Mouse (Mus musculus): ENCODE measurements around the gene Ccs. TPM values are rescaled to one million over a fixed set of nuclear protein-coding genes. Genes with fewer than 3 reads are reported as not detected.
A peak's percentile ranks its signal among the peaks of the same experiment; 100 is the strongest.
"Not testable (repeated sequence)": the region's sequence is repeated elsewhere in the genome, so short reads cannot be mapped to it uniquely, and the experiment has no call there.

Ccs gene
- total and polyA plus RNA-seq, 2 experiments from 2014 or later, result 41.8 to 58.6 TPM

GRCm38 (mm10) chr19:4876755-4877154 lies 37.6 kb upstream of the Ccs start:
- Histone ChIP-seq H3K36me3 (replicated peaks; ENCODE audit: control insufficient read depth, insufficient read depth, low read length) (no peaks in the 10 kb centered on the region), H3K27me3 (ENCODE audit: control insufficient read depth, insufficient read depth, low read length) (0 out of 2 replicates have a peak, but pooled peaks cover 4% of the 10 kb centered on the region), H3K4me2 (ENCODE audit: low read depth, low read length) (no peak overlapping the region), H3K27ac (ENCODE audit: low read depth) (no peak overlapping the region), H3K4me1 (ENCODE audit: control insufficient read depth, insufficient read depth) (peaks cover 8% of the 10 kb centered on the region; the same call in 1 of the 2 replicates), H3K9ac (replicated peaks; ENCODE audit: low read depth, low read length) (no peak overlapping the region), H3K4me3 (ENCODE audit: low read depth, low read length) (no peak overlapping the region), H3K9me3 (replicated peaks; ENCODE audit: control insufficient read depth, low read length) (no peaks in the 10 kb centered on the region)
- TF ChIP-seq EP300 (IDR thresholded peaks at IDR 0.05; ENCODE audit: low read depth) (no peak), CTCF (IDR thresholded peaks at IDR 0.05; ENCODE audit: low read depth) (no peak)
- ATAC-seq (ENCODE audit: insufficient read depth, low read depth) (no peak), DNase-seq (ENCODE audit: low spot score) (no peak)
- WGBS, result 61% methylated on average over 3 of the region's 3 CpGs

GRCm38 (mm10) chr19:4876241-4876640 lies 37.1 kb upstream of the Ccs start:
- H3K4me1 ChIP-seq (ENCODE audit: control insufficient read depth, insufficient read depth), result peaks cover 8% of the 10 kb centered on the region; the same call in 1 of the 2 replicates
- H3K4me2 ChIP-seq (ENCODE audit: low read depth, low read length), result no peak overlapping the region
- H3K9ac ChIP-seq (replicated peaks; ENCODE audit: low read depth, low read length), result no peak overlapping the region
- no peak overlapping the region for H3K4me3 ChIP-seq (ENCODE audit: low read depth, low read length)
- 77% methylated on average over 3 of the region's 4 CpGs for WGBS
- DNase-seq (ENCODE audit: low spot score), result no peak
- no peak for ATAC-seq (ENCODE audit: insufficient read depth, low read depth)
- TF ChIP-seq CTCF (IDR thresholded peaks at IDR 0.05; ENCODE audit: low read depth) (no peak), EP300 (IDR thresholded peaks at IDR 0.05; ENCODE audit: low read depth) (no peak)
- 0 out of 2 replicates have a peak, but pooled peaks cover 4% of the 10 kb centered on the region for H3K27me3 ChIP-seq (ENCODE audit: control insufficient read depth, insufficient read depth, low read length)
- H3K9me3 ChIP-seq (replicated peaks; ENCODE audit: control insufficient read depth, low read length), result no peaks in the 10 kb centered on the region
- H3K27ac ChIP-seq (ENCODE audit: low read depth), result no peak overlapping the region
- no peaks in the 10 kb centered on the region for H3K36me3 ChIP-seq (replicated peaks; ENCODE audit: control insufficient read depth, insufficient read depth, low read length)

- not testable (repeated sequence) for ATAC-seq (ENCODE audit: insufficient read depth, low read depth); H3K4me3 ChIP-seq (ENCODE audit: low read depth, low read length); H3K36me3 ChIP-seq (replicated peaks; ENCODE audit: control insufficient read depth, insufficient read depth, low read length); H3K4me1 ChIP-seq (ENCODE audit: control insufficient read depth, insufficient read depth); H3K9ac ChIP-seq (replicated peaks; ENCODE audit: low read depth, low read length); H3K27me3 ChIP-seq (ENCODE audit: control insufficient read depth, insufficient read depth, low read length); H3K27ac ChIP-seq (ENCODE audit: low read depth); H3K9me3 ChIP-seq (replicated peaks; ENCODE audit: control insufficient read depth, low read length); H3K4me2 ChIP-seq (ENCODE audit: low read depth, low read length); DNase-seq (ENCODE audit: low spot score)
- 67% methylated on average over 1 of the region's 1 CpGs for WGBS
Observed at GRCm38 (mm10) chr19:4874613-4875012, 35.5 kb upstream of the Ccs start.

- DNase-seq (ENCODE audit: low spot score) (peak; percentile 41), ATAC-seq (ENCODE audit: insufficient read depth, low read depth) (peak; percentile 49; the same call in 1 of the 2 replicates)
- TF ChIP-seq CTCF (IDR thresholded peaks at IDR 0.05; ENCODE audit: low read depth), result no peak
- TF ChIP-seq EP300 (IDR thresholded peaks at IDR 0.05; ENCODE audit: low read depth), result no peak
- Histone ChIP-seq H3K27ac (ENCODE audit: low read depth) (no peak overlapping the region), H3K9ac (replicated peaks; ENCODE audit: low read depth, low read length) (no peak overlapping the region), H3K27me3 (ENCODE audit: control insufficient read depth, insufficient read depth, low read length) (0 out of 2 replicates have a peak, but pooled peaks cover 3% of the 10 kb centered on the region), H3K4me2 (ENCODE audit: low read depth, low read length) (peak overlapping the region; percentile 22), H3K4me1 (ENCODE audit: control insufficient read depth, insufficient read depth) (0 out of 2 replicates have a peak, but pooled peaks cover 4% of the 10 kb centered on the region), H3K4me3 (ENCODE audit: low read depth, low read length) (no peak overlapping the region), H3K9me3 (replicated peaks; ENCODE audit: control insufficient read depth, low read length) (no peaks in the 10 kb centered on the region), H3K36me3 (replicated peaks; ENCODE audit: control insufficient read depth, insufficient read depth, low read length) (peaks cover 4% of the 10 kb centered on the region; the same call in 1 of the 2 replicates)
- 3% methylated on average over 17 of the region's 17 CpGs for WGBS
Observed at GRCm38 (mm10) chr19:4865147-4865546, 26.0 kb upstream of the Ccs start.

- Histone ChIP-seq H3K27me3 (ENCODE audit: control insufficient read depth, insufficient read depth, low read length) (0 out of 2 replicates have a peak, but pooled peaks cover 3% of the 10 kb centered on the region), H3K27ac (ENCODE audit: low read depth) (no peak overlapping the region), H3K4me3 (ENCODE audit: low read depth, low read length) (no peak overlapping the region), H3K4me2 (ENCODE audit: low read depth, low read length) (no peak overlapping the region), H3K36me3 (replicated peaks; ENCODE audit: control insufficient read depth, insufficient read depth, low read length) (peaks cover 4% of the 10 kb centered on the region; the same call in 1 of the 2 replicates), H3K4me1 (ENCODE audit: control insufficient read depth, insufficient read depth) (0 out of 2 replicates have a peak, but pooled peaks cover 4% of the 10 kb centered on the region), H3K9ac (replicated peaks; ENCODE audit: low read depth, low read length) (no peak overlapping the region), H3K9me3 (replicated peaks; ENCODE audit: control insufficient read depth, low read length) (no peaks in the 10 kb centered on the region)
- TF ChIP-seq EP300 (IDR thresholded peaks at IDR 0.05; ENCODE audit: low read depth) (no peak), CTCF (IDR thresholded peaks at IDR 0.05; ENCODE audit: low read depth) (no peak)
- DNase-seq (ENCODE audit: low spot score), result no peak
- no peak for ATAC-seq (ENCODE audit: insufficient read depth, low read depth)
- 73% methylated on average over 6 of the region's 6 CpGs for WGBS
Observed at GRCm38 (mm10) chr19:4863048-4863447, 23.9 kb upstream of the Ccs start.

- H3K9me3 ChIP-seq (replicated peaks; ENCODE audit: control insufficient read depth, low read length), result no peaks in the 10 kb centered on the region
- no peak for DNase-seq (ENCODE audit: low spot score)
- H3K9ac ChIP-seq (replicated peaks; ENCODE audit: low read depth, low read length), result no peak overlapping the region
- peaks cover 4% of the 10 kb centered on the region; the same call in 1 of the 2 replicates for H3K36me3 ChIP-seq (replicated peaks; ENCODE audit: control insufficient read depth, insufficient read depth, low read length)
- 33% methylated on average over 6 of the region's 6 CpGs for WGBS
- no peak overlapping the region for H3K27ac ChIP-seq (ENCODE audit: low read depth)
- no peaks in the 10 kb centered on the region for H3K27me3 ChIP-seq (ENCODE audit: control insufficient read depth, insufficient read depth, low read length)
- TF ChIP-seq CTCF (IDR thresholded peaks at IDR 0.05; ENCODE audit: low read depth) (no peak), EP300 (IDR thresholded peaks at IDR 0.05; ENCODE audit: low read depth) (no peak)
- 0 out of 2 replicates have a peak, but pooled peaks cover 6% of the 10 kb centered on the region for H3K4me1 ChIP-seq (ENCODE audit: control insufficient read depth, insufficient read depth)
- no peak overlapping the region for H3K4me3 ChIP-seq (ENCODE audit: low read depth, low read length)
- ATAC-seq (ENCODE audit: insufficient read depth, low read depth), result no peak
- no peak overlapping the region for H3K4me2 ChIP-seq (ENCODE audit: low read depth, low read length)
Observed at GRCm38 (mm10) chr19:4859081-4859480, 19.9 kb upstream of the Ccs start.
